Mouse (Mus musculus) ES-CJ7 (cell line): ENCODE measurements around the gene Olfr90.
A peak's percentile ranks its signal among the peaks of the same experiment; 100 is the strongest.

Experiments used
- DNase-seq: peaks from one replicate; pipeline ENCODE4 v3.0.0; 2011; ENCODE audit warnings: low read depth, low spot score

The Olfr90 gene

DNA sequence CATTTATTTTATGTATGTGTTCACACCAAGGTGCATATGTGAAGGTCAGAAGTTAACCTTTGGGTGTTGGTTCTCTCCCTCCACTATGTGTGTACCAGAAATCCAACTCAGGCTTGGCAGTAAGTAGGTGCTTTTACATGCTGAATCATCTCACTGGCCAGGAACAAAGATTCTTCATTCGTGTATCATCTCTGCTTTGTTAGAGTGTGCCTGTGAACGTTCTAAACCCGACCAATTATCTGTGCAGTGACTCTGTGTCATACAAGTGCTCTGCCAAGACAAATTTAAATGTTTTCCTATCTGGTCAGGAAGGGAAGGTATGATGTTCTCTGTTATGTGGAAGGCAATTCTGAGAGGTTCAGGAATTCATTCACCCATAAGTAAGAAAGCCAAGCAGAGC is 26.9 kb downstream of the Olfr90 start:
- DNase-seq = no peak

DNA sequence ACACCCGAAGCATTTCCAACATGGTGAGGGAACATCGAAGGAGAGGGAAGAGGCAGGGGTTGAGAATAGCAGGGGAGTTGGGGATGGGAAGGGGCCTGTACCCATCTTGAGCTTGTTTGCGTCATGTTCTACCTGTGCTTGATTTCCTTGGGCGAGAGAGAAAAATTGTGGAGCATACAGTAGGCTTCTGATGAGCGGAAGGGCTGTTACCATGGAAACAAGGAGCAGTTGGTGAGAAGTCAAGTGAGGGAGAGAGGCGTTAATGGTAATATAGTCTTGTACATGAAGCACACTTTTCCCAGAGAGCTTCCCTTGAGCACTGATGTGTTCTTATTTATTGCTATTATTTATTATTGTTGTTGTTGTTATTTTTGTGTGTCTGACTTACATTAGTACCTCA is 31.3 kb downstream of the Olfr90 start:
- no peak for DNase-seq

DNA sequence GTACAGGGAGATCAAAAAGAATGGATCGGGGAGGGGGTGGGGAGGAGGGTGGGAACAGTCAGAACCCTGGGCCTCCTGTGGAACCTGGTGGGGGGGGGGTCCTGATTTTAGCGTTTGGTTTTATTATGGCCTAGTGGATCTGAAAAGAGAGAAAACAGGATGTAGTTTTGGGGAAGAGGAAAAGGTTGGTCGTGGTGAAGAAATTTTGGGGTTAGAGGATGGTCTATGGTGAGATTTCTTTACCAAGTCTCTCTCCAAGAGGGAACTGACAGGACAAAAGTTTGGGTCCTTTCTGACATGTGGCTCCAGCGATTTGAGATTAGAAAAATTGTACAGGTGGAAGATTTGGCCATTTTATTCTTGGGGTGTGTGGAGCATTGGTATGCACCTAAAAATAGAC is 36.6 kb downstream of the Olfr90 start:
- DNase-seq = no peak

DNA sequence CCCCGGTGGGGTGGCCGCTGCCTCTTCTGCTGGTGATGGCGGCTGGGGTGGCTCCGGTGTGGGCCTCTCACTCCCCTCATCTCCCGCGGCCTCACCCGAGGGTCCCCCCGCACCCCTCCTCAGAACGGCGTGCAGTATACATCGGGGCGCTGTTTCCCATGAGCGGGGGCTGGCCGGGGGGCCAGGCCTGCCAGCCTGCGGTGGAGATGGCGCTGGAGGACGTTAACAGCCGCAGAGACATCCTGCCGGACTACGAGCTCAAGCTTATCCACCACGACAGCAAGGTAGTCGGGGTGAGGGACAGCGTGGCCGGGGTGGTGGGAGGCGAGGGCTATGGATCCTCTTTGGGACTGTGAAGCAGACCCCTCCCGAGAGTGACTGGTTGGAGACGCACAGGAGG is 37.4 kb downstream of the Olfr90 start:
- DNase-seq = no peak

DNA sequence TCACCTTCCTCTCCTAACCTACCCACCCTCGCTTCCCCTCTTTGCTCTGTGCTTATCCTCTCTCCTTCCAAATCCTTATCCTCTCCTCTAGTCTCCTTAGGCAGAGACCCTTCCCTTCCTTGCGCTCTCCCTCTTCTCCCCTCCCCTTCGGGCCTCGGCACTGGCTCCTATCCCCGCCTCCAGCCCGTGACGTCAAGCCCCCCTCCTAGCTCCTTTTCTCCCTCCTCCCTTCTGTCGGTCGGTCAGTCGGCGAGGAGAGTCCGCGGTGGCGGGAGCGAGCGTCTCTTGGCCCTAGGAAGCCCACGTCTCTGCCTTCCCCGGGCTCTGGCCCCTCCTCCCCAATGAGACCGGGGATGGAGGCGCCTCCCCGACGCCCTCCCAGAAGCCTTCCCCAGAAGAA is 37.9 kb downstream of the Olfr90 start:
- DNase-seq = peak; percentile 84

DNA sequence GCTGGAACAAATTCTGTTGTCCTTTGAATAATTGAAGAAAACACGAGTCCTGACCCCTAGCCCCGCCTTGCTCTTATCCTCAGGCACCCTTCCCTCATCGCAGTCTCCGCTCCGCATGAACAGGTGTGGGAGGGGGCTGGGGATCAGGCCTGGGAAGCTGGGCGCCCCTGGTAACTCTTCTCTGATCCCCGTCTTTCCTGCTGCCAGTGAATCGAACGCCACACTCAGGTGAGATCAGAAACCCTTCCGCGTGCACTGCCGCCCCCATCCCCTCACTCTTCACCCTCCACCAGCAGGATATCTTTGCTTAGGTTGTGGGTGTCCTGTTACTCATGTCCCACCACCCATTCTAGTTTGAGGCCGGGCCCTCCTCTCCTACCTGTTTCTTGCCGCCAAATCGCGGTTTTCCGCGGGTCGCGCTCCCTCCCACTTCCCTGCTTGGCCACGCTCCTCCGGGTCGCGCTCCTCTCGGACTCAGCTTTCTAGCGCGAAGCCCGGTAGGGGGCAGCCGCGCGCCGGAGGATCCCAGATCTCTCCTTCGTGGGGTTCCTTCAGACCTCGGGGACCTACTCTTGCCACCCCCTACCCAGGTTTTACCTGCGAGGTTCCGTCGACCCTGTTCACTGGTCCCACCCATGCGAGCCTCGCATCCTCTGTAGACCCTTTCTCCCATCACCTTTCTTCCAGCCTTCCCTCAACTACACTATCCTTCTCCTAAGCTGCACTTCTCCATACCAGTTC is 38.6 kb downstream of the Olfr90 start:
- peak; percentile 72 for DNase-seq

DNA sequence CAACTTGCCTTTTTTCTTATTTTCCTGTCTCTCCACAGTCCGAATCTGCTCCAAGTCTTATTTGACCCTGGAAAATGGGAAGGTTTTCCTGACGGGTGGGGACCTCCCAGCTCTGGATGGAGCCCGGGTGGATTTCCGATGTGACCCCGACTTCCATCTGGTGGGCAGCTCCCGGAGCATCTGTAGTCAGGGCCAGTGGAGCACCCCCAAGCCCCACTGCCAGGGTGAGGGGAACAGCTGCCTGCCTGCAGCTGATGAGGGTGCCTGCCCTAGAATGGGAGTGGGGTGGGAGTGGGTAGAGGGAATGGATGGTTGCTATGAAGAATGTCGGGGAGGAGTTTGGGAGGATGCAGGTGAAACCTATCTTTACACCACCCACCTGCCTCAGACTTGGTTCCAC is 39.9 kb downstream of the Olfr90 start:
- no peak for DNase-seq

DNA sequence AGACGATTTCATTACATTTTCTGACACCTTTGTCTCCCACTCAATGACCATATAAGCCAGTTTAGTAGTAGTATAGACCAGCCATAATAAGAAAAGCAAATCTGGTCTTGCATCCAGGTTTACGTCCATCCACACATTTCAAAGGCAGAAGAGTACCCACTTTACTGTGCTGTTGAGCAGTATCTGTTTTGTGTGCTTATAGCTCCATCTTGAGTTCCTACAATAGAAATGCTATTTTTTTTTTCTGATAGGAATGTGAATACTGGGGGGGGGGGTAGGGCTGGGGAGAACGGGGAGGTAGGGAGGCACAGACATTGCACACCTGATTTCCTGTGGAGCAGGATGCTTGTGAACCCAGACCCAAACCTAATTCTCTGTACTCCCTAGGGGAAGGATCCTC is 40.3 kb downstream of the Olfr90 start:
- DNase-seq = peak; percentile 52

DNA sequence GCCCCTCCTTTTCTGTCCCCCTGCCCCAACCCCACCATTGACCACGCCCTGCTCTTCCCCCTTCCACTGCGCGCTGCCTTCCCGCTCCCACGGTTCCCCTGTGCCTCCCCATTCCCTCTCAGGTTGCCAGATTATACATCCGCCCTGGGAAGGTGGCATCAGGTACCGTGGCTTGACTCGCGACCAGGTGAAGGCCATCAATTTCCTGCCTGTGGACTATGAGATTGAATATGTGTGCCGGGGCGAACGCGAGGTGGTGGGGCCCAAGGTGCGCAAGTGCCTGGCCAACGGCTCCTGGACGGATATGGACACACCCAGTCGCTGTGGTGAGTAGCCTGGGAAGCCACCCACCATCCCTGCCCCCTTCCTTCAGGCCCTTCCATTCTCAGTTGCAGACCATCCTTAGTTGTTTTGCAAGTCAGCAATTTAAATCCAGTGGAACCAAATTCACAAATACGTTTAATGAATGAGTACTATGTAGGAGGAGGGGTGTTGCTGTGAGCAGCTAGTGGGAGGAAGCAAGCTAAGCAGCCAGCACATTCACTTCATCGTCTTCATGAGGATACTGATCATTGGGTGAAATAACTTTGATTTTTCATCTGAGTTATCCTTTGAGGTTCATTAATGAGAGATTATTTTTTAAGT is 40.8 kb downstream of the Olfr90 start:
- DNase-seq = peak; percentile 59

DNA sequence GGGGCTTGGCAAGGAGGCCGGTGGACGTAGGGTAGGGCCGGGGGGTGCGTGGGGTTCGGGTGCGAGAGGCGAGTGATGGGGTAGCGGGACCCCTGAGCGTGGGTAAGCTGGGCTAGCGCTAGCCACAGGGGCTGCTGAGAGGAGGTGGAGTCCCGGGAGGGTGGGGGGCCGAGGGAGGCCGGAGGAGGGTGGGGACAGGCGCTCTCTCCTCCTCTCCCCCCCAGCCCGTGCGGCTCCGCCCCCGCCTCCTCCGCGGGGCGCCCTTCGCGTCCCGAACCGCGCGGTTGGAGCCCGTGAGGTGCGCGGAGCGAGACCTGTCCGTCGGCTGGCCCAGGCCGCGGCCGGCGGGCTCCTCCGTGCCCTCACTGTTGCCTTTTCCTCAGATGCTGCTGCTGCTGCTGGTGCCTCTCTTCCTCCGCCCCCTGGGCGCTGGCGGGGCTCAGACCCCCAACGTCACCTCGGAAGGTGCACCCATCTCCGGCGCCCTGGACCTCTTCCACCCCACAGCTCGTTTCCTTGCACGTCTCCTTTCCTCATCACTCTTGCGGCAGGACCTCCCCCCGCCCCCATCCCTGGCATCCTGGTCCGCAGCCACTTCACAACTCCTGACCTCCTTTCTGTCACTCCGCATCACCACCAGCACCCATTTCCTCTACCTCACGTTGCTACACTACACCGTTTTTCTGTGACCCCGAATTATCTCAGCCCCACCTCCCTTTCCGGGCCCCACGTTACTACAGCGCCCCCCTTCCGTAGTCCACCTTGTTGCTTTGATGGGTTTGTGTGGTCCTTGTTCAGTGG is 41.8 kb downstream of the Olfr90 start:
- peak; percentile 67 for DNase-seq

DNA sequence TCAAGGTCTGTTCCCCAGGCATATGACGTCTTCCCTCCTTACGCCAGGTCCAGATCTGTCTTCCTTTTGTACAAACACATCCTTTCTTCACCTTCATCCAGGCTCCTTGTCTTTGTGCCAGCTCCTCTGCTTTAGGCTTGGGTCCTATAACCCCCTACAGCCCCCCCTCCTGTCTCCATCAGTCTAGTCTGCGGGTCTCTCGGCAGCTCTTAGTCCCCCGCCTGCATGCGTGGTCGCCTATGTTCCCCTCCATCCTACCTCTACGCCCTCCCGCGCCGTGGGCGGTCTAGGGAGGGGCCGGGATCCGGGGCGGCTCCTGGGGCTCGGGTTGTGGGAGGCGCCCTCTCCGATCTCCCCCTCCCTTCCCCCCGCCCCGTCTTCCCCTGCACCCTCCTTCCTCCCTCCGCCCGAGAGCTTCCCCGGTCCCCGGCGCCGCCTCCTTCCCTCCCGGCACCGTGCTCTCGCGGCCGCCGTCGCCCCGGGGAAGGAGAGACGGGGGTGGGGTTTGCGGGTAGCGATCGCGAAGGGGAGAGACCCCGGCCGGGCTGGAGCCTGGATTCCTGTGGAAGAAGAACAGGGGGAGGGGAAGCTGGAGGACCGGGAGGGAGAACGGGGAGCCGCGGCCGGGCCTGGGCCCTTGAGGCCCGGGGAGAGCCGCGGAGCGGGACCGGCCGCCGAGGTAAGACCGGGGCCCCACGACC is 42.5 kb downstream of the Olfr90 start, which contains the start of gene Gabbr1:
TSS of gene Gabbr1 (plus strand) at position 356 of the 701 bp plus-strand sequence.
- peak; percentile 90 for DNase-seq

DNA sequence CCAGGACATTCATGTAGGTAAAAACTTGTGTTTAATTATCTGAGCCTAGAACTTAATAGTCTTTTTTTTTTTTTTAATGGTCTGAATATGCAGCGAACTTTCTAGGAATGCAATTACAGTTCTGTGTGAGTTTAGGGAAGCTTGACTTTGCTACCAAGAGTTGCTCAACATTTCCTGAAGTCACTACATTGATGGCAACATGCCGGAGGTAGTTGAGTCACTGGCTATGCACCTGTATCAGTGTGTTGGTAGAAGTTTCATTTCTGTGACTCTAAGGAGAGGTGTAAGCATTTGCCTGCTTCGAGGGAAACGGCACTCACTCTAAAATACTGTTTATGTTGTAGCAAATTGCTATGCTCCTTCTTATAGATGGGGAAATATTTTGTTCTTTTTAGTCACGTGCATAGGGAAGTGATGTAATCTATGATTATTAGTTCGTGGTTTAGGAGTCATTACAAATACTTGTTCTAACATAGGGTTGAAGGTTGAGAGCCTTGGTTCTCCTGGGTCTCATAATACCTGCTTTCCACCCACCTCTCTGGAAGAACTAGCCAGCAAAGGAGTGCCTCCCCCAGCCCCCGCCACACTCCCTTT is 43.6 kb downstream of the Olfr90 start:
- DNase-seq = no peak

DNA sequence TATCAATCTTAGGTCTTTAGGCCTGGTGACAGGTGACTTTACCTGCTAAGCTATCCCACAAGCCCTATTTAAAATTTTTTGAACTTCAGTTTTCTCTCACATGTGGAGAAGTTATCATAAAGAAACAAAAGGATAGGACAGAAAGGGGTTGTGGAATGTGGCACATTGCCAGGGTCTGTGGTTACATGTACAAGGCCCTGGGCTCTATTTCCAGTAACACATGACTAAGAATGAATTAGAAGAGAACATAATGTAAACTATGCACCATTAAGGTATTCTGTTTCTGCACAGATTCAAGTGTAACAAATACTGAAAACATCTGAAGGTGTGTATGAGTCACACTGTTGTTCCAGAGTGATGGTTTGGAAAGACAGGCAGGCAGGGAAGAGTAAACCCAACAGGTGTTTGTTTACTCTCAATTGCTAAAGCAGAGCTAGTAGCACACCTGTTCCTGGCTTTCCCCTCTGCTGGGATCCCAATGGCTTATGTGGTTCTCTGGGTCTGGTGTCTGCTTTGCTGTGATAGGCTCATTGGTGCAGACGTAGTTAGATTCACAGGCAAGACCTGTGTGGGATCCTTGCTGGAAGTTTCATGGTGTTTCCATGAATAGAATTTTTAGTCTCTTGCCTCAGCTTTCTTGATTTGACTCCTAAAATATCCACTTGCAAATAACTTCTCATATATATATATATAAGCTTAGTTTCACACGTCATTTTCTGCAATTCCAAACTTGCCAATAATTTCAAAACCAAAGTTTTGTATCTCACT is 49.0 kb downstream of the Olfr90 start:
- no peak for DNase-seq
